Mouse (Mus musculus): Measurements from ENCODE around the gene Prkar1b.

DNA sequence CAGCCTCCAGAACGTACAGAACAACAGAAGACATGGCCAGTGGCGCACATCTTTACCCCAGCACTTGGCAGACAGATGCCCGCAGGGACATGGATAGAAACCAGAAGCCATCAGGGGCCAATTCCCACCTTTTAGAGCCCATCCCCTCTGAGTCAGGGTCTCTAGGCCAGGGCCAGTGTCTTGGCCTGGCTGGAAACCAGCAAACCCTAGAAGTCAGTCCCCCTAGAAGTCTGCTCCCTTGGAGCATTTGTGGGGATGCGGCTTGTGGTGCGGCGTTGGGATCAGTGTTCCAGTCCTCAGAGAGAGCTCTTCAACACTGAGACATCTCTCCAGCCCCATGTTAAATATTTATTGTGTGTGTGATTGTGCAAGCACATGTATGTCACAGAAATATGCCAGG, 12.6 kb downstream of the Prkar1b start:
- no peak for TF ChIP-seq CTCF (IDR thresholded peaks at IDR 0.05; ENCODE audit: low read depth)
- TF ChIP-seq EP300 (optimal IDR thresholded peaks at IDR 0.05): no peak

All from stomach, postnatal 0 days (tissue).